Mouse (Mus musculus) heart, embryonic 16.5 days (tissue): ENCODE measurements around the gene Tcerg1l. TPM values are rescaled to one million over a fixed set of nuclear protein-coding genes. Genes with fewer than 3 reads are reported as not detected.

Experiments used
- ATAC-seq: fragments of 200-750 bp; cut with Nextera tagmentation; replicated peaks from 2 replicates; pipeline ENCODE4 v1.8.0; 2017; ENCODE audit warnings: moderate number of reproducible peaks; ENCODE audit not compliant: insufficient read depth, low FRiP score; ENCODE audit errors: extremely low read depth
- H3K27ac ChIP-seq: fragments of 300-500 bp; sonication (generic); 2 replicates; pipeline ENCODE4 v1.5.1; 2014; ENCODE audit warnings: mild to moderate bottlenecking, low read length, control low read depth, moderate library complexity
- H3K27me3 ChIP-seq: fragments of 300-500 bp; sonication (generic); 2 replicates; pipeline ENCODE4 v1.6.1; 2014; ENCODE audit warnings: low read length, mixed read lengths; ENCODE audit not compliant: control insufficient read depth, insufficient read depth
- H3K36me3 ChIP-seq: fragments of 300-500 bp; sonication (generic); 2 replicates; pipeline ENCODE4 v1.6.1; 2014; ENCODE audit not compliant: control insufficient read depth, insufficient read depth
- H3K4me1 ChIP-seq: fragments of 300-500 bp; sonication (generic); 2 replicates; pipeline ENCODE4 v1.6.1; 2014; ENCODE audit warnings: low read length, mixed read lengths; ENCODE audit not compliant: control insufficient read depth, insufficient read depth
- H3K4me2 ChIP-seq: fragments of 300-500 bp; sonication (generic); 2 replicates; pipeline ENCODE4 v1.6.1; 2014; ENCODE audit warnings: low read depth, mild to moderate bottlenecking, control low read depth, low read length
- H3K4me3 ChIP-seq: fragments of 300-500 bp; sonication (generic); 2 replicates; pipeline ENCODE4 v1.5.1; 2014; ENCODE audit warnings: mild to moderate bottlenecking, control low read depth, low read length
- H3K9ac ChIP-seq: fragments of 300-500 bp; sonication (generic); 2 replicates; pipeline ENCODE4 v1.6.1; 2014; ENCODE audit warnings: low read length, control low read depth
- H3K9me3 ChIP-seq: fragments of 300-500 bp; sonication (generic); replicated peaks from 2 replicates; pipeline ENCODE4 v1.6.1; 2016; ENCODE audit warnings: low read length; ENCODE audit not compliant: control insufficient read depth
- WGBS: fragments of 180-500 bp; shearing (Covaris S2); extraction: QIAGEN DNeasy Blood & Tissue Kit; methylation state at CpG from one replicate; pipeline ENCODE4 v1.1.7; 2014; 5-methylcytosine and 5-hydroxymethylcytosine counted together
- polyA plus RNA-seq: library from polyadenylated mRNA; unstranded; fragments of >200 nt; fragmentation: Nextera tagmentation; extraction: Ambion mirVana; gene quantifications from 2 replicates; pipeline ENCODE4 v1.2.1, GENCODE M21; 2015

Tcerg1l gene
- polyA plus RNA-seq, 1 experiment from 2014 or later = 0.14 TPM

- no peak overlapping the region for H3K4me3 ChIP-seq
- H3K36me3 ChIP-seq = no peaks in the 10 kb centered on the region
- no peak for ATAC-seq
- H3K9ac ChIP-seq = no peak overlapping the region
- H3K27ac ChIP-seq = no peak overlapping the region
- no peaks in the 10 kb centered on the region for H3K9me3 ChIP-seq
- H3K4me2 ChIP-seq = no peak overlapping the region
- H3K27me3 ChIP-seq = no peaks in the 10 kb centered on the region
- WGBS = 62% methylated on average over 4 of the region's 4 CpGs
- no peaks in the 10 kb centered on the region for H3K4me1 ChIP-seq
These were observed 174.6 kb downstream of the Tcerg1l start for GRCm38 (mm10) chr7:138222951-138223350.

GRCm38 (mm10) chr7:138217556-138218098 is 179.9 kb downstream of the Tcerg1l start:
- H3K4me1 ChIP-seq = no peaks in the 10 kb centered on the region
- WGBS = 56% methylated on average over 6 of the region's 6 CpGs
- H3K9ac ChIP-seq = no peak overlapping the region
- H3K36me3 ChIP-seq = no peaks in the 10 kb centered on the region
- no peaks in the 10 kb centered on the region for H3K9me3 ChIP-seq
- H3K27me3 ChIP-seq = no peaks in the 10 kb centered on the region
- no peak overlapping the region for H3K27ac ChIP-seq
- no peak overlapping the region for H3K4me2 ChIP-seq
- ATAC-seq = peak; percentile 28; the same call in 1 of the 2 replicates
- no peak overlapping the region for H3K4me3 ChIP-seq

GRCm38 (mm10) chr7:138215177-138215830 is 182.2 kb downstream of the Tcerg1l start:
- no peaks in the 10 kb centered on the region for H3K36me3 ChIP-seq
- 46% methylated on average over 15 of the region's 15 CpGs for WGBS
- no peak overlapping the region for H3K9ac ChIP-seq
- no peak overlapping the region for H3K4me3 ChIP-seq
- H3K9me3 ChIP-seq = no peaks in the 10 kb centered on the region
- ATAC-seq = no peak
- no peaks in the 10 kb centered on the region for H3K27me3 ChIP-seq
- no peak overlapping the region for H3K4me2 ChIP-seq
- H3K27ac ChIP-seq = no peak overlapping the region
- peaks cover 3% of the 10 kb centered on the region; the same call in 1 of the 2 replicates for H3K4me1 ChIP-seq

GRCm38 (mm10) chr7:138214710-138215109 is 182.8 kb downstream of the Tcerg1l start:
- no peak overlapping the region for H3K27ac ChIP-seq
- H3K4me1 ChIP-seq = peaks cover 9% of the 10 kb centered on the region; the same call in 1 of the 2 replicates
- 59% methylated on average over 9 of the region's 9 CpGs for WGBS
- ATAC-seq = no peak
- no peak overlapping the region for H3K9ac ChIP-seq
- H3K4me2 ChIP-seq = no peak overlapping the region
- no peaks in the 10 kb centered on the region for H3K27me3 ChIP-seq
- H3K4me3 ChIP-seq = no peak overlapping the region
- no peaks in the 10 kb centered on the region for H3K9me3 ChIP-seq
- H3K36me3 ChIP-seq = no peaks in the 10 kb centered on the region

GRCm38 (mm10) chr7:138209769-138210168 is 187.8 kb downstream of the Tcerg1l start:
- H3K9me3 ChIP-seq = no peaks in the 10 kb centered on the region
- H3K27ac ChIP-seq = no peak overlapping the region
- H3K4me3 ChIP-seq = peak overlapping the region; percentile 2; the same call in 1 of the 2 replicates

GRCm38 (mm10) chr7:138205124-138205523 is 192.4 kb downstream of the Tcerg1l start:
- Histone ChIP-seq H3K9me3 (no peaks in the 10 kb centered on the region), H3K27ac (no peak overlapping the region), H3K9ac (no peak overlapping the region), H3K4me1 (peaks cover 5% of the 10 kb centered on the region; the same call in 1 of the 2 replicates), H3K36me3 (no peaks in the 10 kb centered on the region), H3K4me3 (no peak overlapping the region), H3K4me2 (no peak overlapping the region), H3K27me3 (no peaks in the 10 kb centered on the region)
- WGBS = 71% methylated on average over 2 of the region's 2 CpGs
- ATAC-seq = no peak

More at GRCm38 (mm10) chr7:138209769-138210168, 187.8 kb downstream of the Tcerg1l start:
- peak overlapping the region; percentile 24 for H3K4me2 ChIP-seq
- no peaks in the 10 kb centered on the region for H3K36me3 ChIP-seq
- WGBS = 12% methylated on average over 5 of the region's 5 CpGs
- ATAC-seq = peak; percentile 84
- peaks cover 9% of the 10 kb centered on the region; the same call in 1 of the 2 replicates for H3K4me1 ChIP-seq
- no peaks in the 10 kb centered on the region for H3K27me3 ChIP-seq
- no peak overlapping the region for H3K9ac ChIP-seq

GRCm38 (mm10) chr7:138202162-138202832 is 195.2 kb downstream of the Tcerg1l start:
- no peak overlapping the region for H3K27ac ChIP-seq
- no peak overlapping the region for H3K4me2 ChIP-seq
- H3K27me3 ChIP-seq = no peaks in the 10 kb centered on the region
- no peak overlapping the region for H3K4me3 ChIP-seq
- no peaks in the 10 kb centered on the region for H3K36me3 ChIP-seq
- 69% methylated on average over 15 of the region's 15 CpGs for WGBS
- no peak for ATAC-seq
- H3K4me1 ChIP-seq = no peaks in the 10 kb centered on the region
- no peaks in the 10 kb centered on the region for H3K9me3 ChIP-seq
- H3K9ac ChIP-seq = no peak overlapping the region

GRCm38 (mm10) chr7:138199333-138200058 is 198.0 kb downstream of the Tcerg1l start:
- no peaks in the 10 kb centered on the region for H3K36me3 ChIP-seq
- H3K4me3 ChIP-seq = no peak overlapping the region
- no peak overlapping the region for H3K4me2 ChIP-seq
- no peaks in the 10 kb centered on the region for H3K27me3 ChIP-seq
- WGBS = 73% methylated on average over 10 of the region's 10 CpGs
- H3K9ac ChIP-seq = no peak overlapping the region
- no peaks in the 10 kb centered on the region for H3K4me1 ChIP-seq
- no peak for ATAC-seq
- H3K9me3 ChIP-seq = no peaks in the 10 kb centered on the region
- H3K27ac ChIP-seq = no peak overlapping the region
